Mouse (Mus musculus): ENCODE data around the gene Nog.

The Nog gene

GRCm38 (mm10) chr11:89302056-89302815 lies at the start of gene Nog:
TSS of gene Nog (minus strand) at chr11:89302332.
- DNase-seq (ENCODE audit: low spot score) = peak; percentile 35

- DNase-seq (ENCODE audit: low spot score) = no peak
Observed at GRCm38 (mm10) chr11:89340238-89340637, 38.1 kb upstream of the Nog start.

DNA sequence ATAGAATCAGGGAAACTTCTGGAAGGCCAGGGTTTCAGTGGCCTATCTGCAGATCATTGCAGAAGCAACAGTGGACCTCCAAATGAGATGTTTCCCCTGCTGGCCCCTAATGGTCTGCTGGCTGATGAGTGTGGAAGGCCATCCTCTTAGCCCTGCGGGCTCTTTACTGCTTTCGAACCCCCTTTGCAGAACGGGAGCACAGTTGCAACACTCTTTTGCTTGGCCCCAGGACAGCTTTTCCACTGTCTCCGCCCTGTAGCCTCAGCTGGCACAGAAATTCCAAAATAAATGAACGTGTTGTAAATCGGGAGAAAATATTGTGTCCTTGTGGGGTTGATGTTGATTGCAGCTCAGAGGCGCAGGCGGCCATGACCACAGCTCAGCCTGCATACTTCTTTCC lies 37.7 kb upstream of the Nog start:
- no peak for DNase-seq (ENCODE audit: low spot score)

DNA sequence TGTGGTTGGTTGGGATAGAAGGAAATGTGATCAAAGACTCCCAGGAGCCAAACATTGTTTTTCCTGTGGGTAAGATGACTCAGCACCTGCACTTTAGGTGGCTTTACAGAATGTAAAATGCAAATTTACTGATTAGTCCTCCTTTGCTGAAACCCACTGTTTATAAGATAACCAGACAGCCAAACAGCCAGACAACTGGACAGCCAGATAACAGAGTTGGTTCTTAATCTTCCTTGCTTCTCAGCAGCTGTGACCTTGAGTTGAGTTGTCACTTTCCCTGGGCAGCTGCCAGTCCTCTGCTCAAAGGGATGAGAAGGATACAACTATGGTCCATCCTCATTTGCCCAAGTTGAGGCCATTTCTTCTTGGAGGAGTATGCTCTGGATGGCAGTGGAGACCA lies 35.8 kb upstream of the Nog start:
- no peak for DNase-seq (ENCODE audit: low spot score)

- DNase-seq (ENCODE audit: low spot score) = no peak
Observed at GRCm38 (mm10) chr11:89327089-89327881, 25.2 kb upstream of the Nog start.

- DNase-seq (ENCODE audit: low spot score) = no peak
Observed at GRCm38 (mm10) chr11:89321775-89322174, 19.6 kb upstream of the Nog start.

GRCm38 (mm10) chr11:89319675-89320074 lies 17.5 kb upstream of the Nog start:
- DNase-seq (ENCODE audit: low spot score) = no peak

DNA sequence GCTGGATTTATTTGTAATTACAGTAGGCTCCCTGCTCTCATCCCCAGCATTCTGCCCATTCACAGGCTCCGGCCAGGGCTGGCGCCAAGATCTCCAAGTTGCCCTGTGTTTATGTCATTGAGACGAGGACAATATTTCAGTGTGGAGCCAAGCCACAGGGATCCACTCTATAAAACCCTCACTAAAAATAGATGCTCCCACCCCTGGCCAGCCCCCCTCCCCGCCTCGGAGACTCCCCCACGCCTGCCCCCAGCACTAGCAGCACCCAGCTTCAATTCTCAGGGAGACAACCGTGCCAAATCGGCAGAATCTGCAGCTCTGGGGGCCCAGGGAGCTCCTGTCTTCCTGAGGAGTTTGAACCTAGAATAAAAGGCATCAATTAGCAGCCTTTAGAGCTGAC lies 16.2 kb upstream of the Nog start:
- no peak for DNase-seq (ENCODE audit: low spot score)

GRCm38 (mm10) chr11:89317757-89318156 lies 15.6 kb upstream of the Nog start:
- no peak for DNase-seq (ENCODE audit: low spot score)

DNA sequence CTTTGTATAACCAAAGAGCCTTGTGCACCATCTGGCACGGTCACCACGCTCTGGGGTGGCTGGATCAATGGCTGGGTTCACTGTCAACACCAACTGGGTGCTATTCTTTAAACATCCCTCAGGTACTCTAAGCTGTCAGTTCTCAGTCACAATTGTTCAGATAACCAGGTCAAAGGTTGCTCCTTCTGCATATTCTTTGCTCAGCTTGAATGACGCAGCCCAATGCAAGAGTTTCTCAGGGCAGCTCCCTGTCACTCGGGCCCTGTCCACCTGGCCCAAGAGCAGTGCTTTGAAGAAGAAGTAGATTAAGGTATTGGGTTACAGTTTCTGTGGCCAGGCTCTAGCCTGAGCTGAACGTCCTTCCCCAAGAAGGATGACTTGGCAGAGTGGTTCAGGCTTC lies 12.2 kb upstream of the Nog start:
- no peak for DNase-seq (ENCODE audit: low spot score)

DNA sequence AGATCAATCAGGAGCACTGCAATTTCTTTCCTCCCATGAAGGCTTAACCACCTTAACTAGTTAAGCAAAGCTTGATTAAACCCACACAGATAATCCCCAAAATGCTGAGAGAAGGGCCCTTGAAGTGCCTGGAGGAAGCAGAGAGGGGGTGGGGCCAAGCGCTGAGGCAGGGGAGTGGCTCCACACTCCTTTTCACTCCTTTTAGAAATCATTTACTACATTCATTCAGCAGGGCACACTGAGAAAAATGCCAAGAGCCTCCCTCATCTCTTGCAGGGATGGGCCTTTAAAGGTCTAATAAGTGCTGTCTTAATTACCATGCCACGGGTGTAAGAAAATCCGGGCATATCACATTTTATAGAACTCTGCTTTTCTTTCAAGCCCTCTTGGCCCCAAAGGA lies 10.2 kb upstream of the Nog start:
- DNase-seq (ENCODE audit: low spot score) = no peak

DNA sequence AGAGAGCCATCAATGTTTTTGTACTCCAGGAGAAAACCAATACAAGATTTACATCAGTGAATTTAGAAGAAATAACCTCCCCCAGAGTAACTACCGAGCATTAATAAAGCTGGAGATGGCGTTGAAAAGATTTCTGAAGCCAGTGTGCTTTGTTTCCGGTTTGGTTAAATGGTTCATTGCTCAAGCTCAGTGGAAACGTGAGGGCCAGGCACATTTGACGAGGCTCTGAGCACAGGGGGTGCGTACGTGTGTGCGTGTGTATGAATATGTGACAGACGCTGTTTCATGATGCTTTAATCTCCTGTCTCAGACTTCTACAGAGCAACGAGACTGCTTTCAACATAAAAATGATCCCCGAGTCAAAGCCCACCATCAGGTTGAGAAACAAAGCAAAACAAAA lies 8.1 kb upstream of the Nog start:
- DNase-seq (ENCODE audit: low spot score) = no peak

- peak; percentile 70 for DNase-seq (ENCODE audit: low spot score)
Observed at GRCm38 (mm10) chr11:89303421-89303820, 1.3 kb upstream of the Nog start.

- peak; percentile 44 for DNase-seq (ENCODE audit: low spot score)
Observed at GRCm38 (mm10) chr11:89302816-89303180, 666 bp upstream of the Nog start.

DNA sequence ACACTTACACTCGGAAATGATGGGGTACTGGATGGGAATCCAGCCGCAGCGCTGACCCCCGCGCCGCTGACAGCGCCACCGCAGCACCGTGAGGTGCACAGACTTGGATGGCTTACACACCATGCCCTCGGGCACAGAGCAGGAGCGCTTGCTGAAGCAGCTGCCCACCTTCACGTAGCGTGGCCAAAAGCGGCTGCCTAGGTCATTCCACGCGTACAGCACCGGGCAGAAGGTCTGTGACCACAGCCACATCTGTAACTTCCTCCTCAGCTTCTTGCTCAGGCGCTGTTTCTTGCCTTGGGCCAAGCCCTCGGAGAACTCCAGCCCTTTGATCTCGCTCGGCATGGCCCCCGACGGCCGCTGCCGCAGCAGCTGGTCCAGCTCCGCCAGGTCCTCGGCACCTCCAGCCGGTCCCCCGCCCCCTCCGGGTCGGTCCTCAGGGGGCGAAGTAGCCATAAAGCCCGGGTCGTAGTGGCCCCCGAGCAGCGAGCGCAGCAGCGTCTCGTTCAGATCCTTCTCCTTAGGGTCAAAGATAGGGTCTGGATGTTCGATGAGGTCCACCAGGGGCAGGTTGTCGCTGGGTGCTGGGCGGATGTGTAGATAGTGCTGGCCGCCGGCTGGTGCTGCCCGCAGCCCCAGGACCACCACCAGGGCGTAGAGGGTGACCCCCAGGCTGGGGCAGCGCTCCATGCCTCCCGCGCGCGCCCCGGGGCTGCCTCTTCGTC lies 639 bp downstream of the Nog start:
- peak; percentile 17 for DNase-seq (ENCODE audit: low spot score)

DNA sequence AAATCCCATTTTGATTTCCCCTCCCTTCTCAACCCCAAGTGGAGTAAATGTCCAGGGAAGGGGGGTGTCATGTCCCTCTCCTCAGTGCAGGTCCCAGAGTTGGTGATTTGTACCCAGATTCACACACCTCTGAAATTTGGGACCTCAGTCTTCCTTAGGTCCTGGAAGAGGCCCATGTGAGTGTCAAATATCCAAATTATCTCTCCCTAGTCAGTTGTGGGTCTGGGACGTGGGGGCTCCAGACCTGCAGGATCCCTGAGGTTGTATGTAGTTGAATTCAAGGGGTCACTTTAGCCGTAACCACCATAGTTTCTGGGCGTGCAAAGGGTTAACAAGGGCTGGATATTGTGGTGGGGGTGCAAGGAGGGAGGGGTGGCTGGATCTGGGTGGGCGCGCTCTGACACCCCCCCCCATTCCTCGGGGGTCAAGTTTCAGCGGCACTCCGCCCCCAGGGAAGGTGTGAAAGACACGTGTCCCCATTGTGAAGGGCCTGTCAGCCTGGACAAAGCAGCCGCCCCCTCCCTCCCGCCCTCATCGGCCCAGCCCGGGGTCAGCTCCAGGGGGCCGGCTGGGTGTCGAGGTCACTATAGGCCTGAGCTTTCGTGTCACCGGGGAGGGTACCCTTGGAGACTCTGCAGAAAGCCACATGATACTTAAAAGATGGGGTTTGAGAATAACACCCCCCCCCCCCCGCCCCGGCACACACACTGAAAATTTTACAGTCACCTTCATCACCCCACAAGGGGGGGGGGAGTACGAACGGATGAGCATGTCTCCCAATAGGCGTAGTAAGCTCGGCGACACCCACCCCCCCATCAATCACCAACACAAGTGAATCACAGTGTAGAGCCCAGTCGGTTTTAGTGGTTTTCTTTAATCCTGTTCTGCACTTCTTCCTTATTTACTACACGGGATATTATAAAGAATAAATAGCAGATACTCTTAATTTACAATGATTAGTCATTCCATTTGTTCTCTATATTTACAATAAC lies 2.1 kb downstream of the Nog start:
- no peak for DNase-seq (ENCODE audit: low spot score)

DNA sequence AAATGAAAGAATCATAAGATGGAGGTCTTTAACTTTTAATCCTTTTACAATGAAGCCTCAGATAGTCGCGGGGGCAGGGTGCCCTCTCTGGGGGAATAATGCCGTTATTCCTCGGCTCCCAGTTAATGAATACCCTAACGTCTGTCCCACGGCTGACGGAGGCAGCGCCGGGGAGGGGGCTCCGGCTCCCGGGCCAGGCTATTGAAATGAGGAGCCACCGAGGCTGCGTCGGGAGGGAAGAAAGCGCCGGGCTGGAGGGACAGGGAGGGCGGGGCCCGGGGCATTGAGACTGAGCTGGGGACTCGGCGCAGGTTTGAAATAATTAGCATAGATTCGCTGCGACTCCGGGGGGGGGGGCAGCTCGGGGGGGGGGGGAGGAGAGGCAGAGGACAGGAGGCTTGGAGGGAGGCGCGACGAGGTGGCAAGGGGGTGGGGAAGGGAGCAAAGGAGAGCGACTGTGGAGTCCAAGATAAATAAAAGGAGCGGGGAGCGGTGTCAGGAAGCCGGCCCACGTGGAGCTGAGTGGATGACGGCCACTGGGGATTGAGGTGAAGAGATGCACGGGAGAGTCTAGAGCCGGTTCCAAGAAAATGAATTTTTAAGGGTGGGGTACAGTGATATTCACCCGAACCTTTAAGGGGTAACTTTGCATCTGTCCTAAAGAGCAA lies 2.9 kb downstream of the Nog start:
- no peak for DNase-seq (ENCODE audit: low spot score)

DNA sequence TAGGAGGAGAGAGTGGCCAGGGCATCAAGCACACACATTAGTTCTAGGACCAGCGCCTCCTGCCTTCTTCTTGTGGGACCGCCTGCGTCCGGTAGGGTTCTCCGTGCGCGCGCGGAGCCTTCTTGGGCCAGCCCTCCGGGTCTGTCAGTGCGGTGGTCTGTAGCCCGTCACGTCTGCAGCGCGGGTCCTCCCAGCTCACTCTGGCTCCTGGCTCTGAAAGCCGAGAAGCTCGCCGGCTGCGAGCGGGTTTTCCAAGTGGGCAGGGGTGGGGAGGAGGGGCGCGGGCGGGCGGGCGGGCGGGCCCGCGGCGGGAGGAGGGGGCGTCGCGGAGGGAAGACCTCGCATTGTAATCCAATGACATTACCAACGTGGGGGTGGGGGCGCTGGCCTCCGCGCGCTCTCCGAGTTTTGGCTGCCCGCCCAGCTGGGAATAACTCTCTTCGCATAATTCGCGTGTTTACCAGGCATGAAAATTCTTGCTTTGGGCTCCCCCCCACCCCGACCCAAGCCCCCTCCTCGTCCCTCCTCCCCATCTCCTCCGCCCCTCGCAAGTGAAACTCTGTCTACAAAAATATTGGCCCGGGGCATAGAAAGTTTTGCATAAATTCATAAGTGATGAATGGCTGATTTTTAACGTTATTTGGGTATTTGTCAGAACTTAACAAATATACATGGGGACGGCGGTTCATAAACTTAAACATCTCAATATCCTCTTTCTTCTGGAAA lies 3.7 kb downstream of the Nog start:
- DNase-seq (ENCODE audit: low spot score) = no peak

- no peak for DNase-seq (ENCODE audit: low spot score)
Observed at GRCm38 (mm10) chr11:89297521-89297920, 4.6 kb downstream of the Nog start.

GRCm38 (mm10) chr11:89269809-89270361 lies 32.2 kb downstream of the Nog start:
- DNase-seq (ENCODE audit: low spot score) = no peak

Measured in ovary, postnatal 10 days (tissue).